Comparison of ENCODE assay signal across 8 mouse cellular contexts in genomic region chr1:21271343-21272055, GRCm38 (mm10). TPM values are rescaled to one million over a fixed set of nuclear protein-coding genes. Genes with fewer than 3 reads are reported as not detected.
DNase-seq lines count a peak whose midpoint lies in the region; ATAC-seq lines count a peak whose summit lies in the region.

No protein-coding gene starts in this region.

- ATAC-seq in embryonic facial prominence, embryonic 13.5 days (ENCODE audit: insufficient number of reproducible peaks, insufficient read depth, low FRiP score, low TSS enrichment, low read depth) = peak; percentile 66; the same call in 1 of the 2 replicates
- ATAC-seq in heart, embryonic 11.5 days (replicated peaks; ENCODE audit: insufficient number of reproducible peaks, low FRiP score, low TSS enrichment) = peak; percentile 41; the same call in 1 of the 2 replicates
- peak; percentile 86 for ATAC-seq in kidney, embryonic 14.5 days (ENCODE audit: low FRiP score, low TSS enrichment)
- peak; percentile 62; the same call in 1 of the 2 replicates for ATAC-seq in limb, embryonic 15.5 days (ENCODE audit: insufficient number of reproducible peaks, low FRiP score, low TSS enrichment, low read depth)
- ATAC-seq in midbrain, embryonic 16.5 days = peak; percentile 72

- peak overlapping the region; percentile 51 for H3K9ac ChIP-seq in embryonic facial prominence, embryonic 13.5 days
- peak overlapping the region; percentile 54 for H3K9ac ChIP-seq in heart, embryonic 11.5 days (ENCODE audit: low read depth, low read length)
- 0 out of 2 replicates have a peak overlapping the region, but pooled peaks have one; percentile 20 for H3K9ac ChIP-seq in kidney, embryonic 14.5 days (ENCODE audit: low read depth, low read length)
- H3K9ac ChIP-seq in limb, embryonic 15.5 days = 0 out of 2 replicates have a peak overlapping the region, but pooled peaks have one; percentile 20
- H3K9ac ChIP-seq in midbrain, embryonic 16.5 days (ENCODE audit: low read depth, low read length) = no peak overlapping the region

- no peaks in the 10 kb centered on the region for H3K36me3 ChIP-seq in embryonic facial prominence, embryonic 13.5 days
- H3K36me3 ChIP-seq in heart, embryonic 11.5 days (ENCODE audit: control insufficient read depth, insufficient read depth, low read length) = no peaks in the 10 kb centered on the region
- H3K36me3 ChIP-seq in kidney, embryonic 14.5 days (ENCODE audit: control insufficient read depth, insufficient read depth, low read length) = no peaks in the 10 kb centered on the region
- no peaks in the 10 kb centered on the region for H3K36me3 ChIP-seq in limb, embryonic 15.5 days
- H3K36me3 ChIP-seq in midbrain, embryonic 16.5 days (ENCODE audit: control insufficient read depth, insufficient read depth, low read length) = no peaks in the 10 kb centered on the region

- no peaks in the 10 kb centered on the region for H3K9me3 ChIP-seq in embryonic facial prominence, embryonic 13.5 days
- no peaks in the 10 kb centered on the region for H3K9me3 ChIP-seq in heart, embryonic 11.5 days (replicated peaks; ENCODE audit: control insufficient read depth, low read length)
- no peaks in the 10 kb centered on the region for H3K9me3 ChIP-seq in kidney, embryonic 14.5 days (ENCODE audit: control insufficient read depth, low read length)
- no peaks in the 10 kb centered on the region for H3K9me3 ChIP-seq in limb, embryonic 15.5 days
- no peaks in the 10 kb centered on the region for H3K9me3 ChIP-seq in midbrain, embryonic 16.5 days (replicated peaks; ENCODE audit: control insufficient read depth, low read length, poor library complexity, severe bottlenecking)

- DNase-seq in 416B (ENCODE audit: low read depth) = peak; percentile 56
- peak; percentile 26 to 55 for DNase-seq in adrenal gland, postnatal 4 days (ENCODE audit: low spot score in 2 of 2)
- peak; percentile 44 to 79 for DNase-seq in spleen, postnatal 10 days (ENCODE audit: low spot score in 2 of 2)

- no peaks in the 10 kb centered on the region for H3K27me3 ChIP-seq in embryonic facial prominence, embryonic 13.5 days
- H3K27me3 ChIP-seq in heart, embryonic 11.5 days (ENCODE audit: control insufficient read depth, insufficient read depth, low read length) = no peaks in the 10 kb centered on the region
- H3K27me3 ChIP-seq in kidney, embryonic 14.5 days (ENCODE audit: control insufficient read depth, insufficient read depth, low read length) = no peaks in the 10 kb centered on the region
- H3K27me3 ChIP-seq in limb, embryonic 15.5 days = no peaks in the 10 kb centered on the region
- no peaks in the 10 kb centered on the region for H3K27me3 ChIP-seq in midbrain, embryonic 16.5 days (ENCODE audit: control insufficient read depth, insufficient read depth, low read depth, low read length)

- H3K4me2 ChIP-seq in embryonic facial prominence, embryonic 13.5 days = peak overlapping the region; percentile 63
- peak overlapping the region; percentile 73 for H3K4me2 ChIP-seq in heart, embryonic 11.5 days
- H3K4me2 ChIP-seq in kidney, embryonic 14.5 days (replicated peaks; ENCODE audit: low read depth, low read length) = peak overlapping the region; percentile 44
- H3K4me2 ChIP-seq in limb, embryonic 15.5 days = peak overlapping the region; percentile 49
- peak overlapping the region; percentile 26 for H3K4me2 ChIP-seq in midbrain, embryonic 16.5 days (ENCODE audit: low read length)

- 17% methylated on average over 18 of the region's 18 CpGs for WGBS in embryonic facial prominence, embryonic 13.5 days
- WGBS in heart, embryonic 11.5 days (ENCODE audit: insufficient replicate concordance) = 21% methylated on average over 18 of the region's 18 CpGs
- WGBS in kidney, embryonic 14.5 days = 22% methylated on average over 18 of the region's 18 CpGs
- 22% methylated on average over 18 of the region's 18 CpGs for WGBS in limb, embryonic 15.5 days
- 23% methylated on average over 18 of the region's 18 CpGs for WGBS in midbrain, embryonic 16.5 days

- no peaks in the 10 kb centered on the region for H3K4me1 ChIP-seq in embryonic facial prominence, embryonic 13.5 days
- no peaks in the 10 kb centered on the region for H3K4me1 ChIP-seq in heart, embryonic 11.5 days (ENCODE audit: control insufficient read depth, insufficient read depth, low read length)
- no peaks in the 10 kb centered on the region for H3K4me1 ChIP-seq in kidney, embryonic 14.5 days (ENCODE audit: control insufficient read depth, insufficient read depth, low read length)
- peaks cover 8% of the 10 kb centered on the region for H3K4me1 ChIP-seq in limb, embryonic 15.5 days
- no peaks in the 10 kb centered on the region for H3K4me1 ChIP-seq in midbrain, embryonic 16.5 days (ENCODE audit: control insufficient read depth, insufficient read depth, low read length)

- H3K4me3 ChIP-seq in embryonic facial prominence, embryonic 13.5 days = peak overlapping the region; percentile 36
- H3K4me3 ChIP-seq in heart, embryonic 11.5 days (ENCODE audit: low read depth, low read length) = peak overlapping the region; percentile 35
- peak overlapping the region; percentile 30 for H3K4me3 ChIP-seq in kidney, embryonic 14.5 days (ENCODE audit: low read length)
- peak overlapping the region; percentile 34 for H3K4me3 ChIP-seq in limb, embryonic 15.5 days
- H3K4me3 ChIP-seq in midbrain, embryonic 16.5 days (ENCODE audit: low read depth, low read length) = peak overlapping the region; percentile 9; the same call in 1 of the 2 replicates

- no peak overlapping the region for H3K27ac ChIP-seq in embryonic facial prominence, embryonic 13.5 days
- H3K27ac ChIP-seq in heart, embryonic 11.5 days (ENCODE audit: low read depth, low read length) = no peak overlapping the region
- H3K27ac ChIP-seq in kidney, embryonic 14.5 days (ENCODE audit: low read depth, low read length) = no peak overlapping the region
- no peak overlapping the region for H3K27ac ChIP-seq in limb, embryonic 15.5 days
- no peak overlapping the region for H3K27ac ChIP-seq in midbrain, embryonic 16.5 days (ENCODE audit: low read length)

RNA-seq across cellular contexts. Expression of gene Gsta3, which starts 31.1 kb away (rescaled TPM):
- 10 to 100 TPM in 1 of 2 experiments, 1 to 10 TPM in 1; 7.8 to 37.1 TPM for total RNA-seq in adrenal gland, postnatal 4 days (2021)
- polyA plus RNA-seq in embryonic facial prominence, embryonic 13.5 days (2015; fragmentation: Nextera tagmentation; extraction: Ambion mirVana) = 3.0 and 3.5 TPM in 2 replicates
- polyA plus RNA-seq in heart, embryonic 11.5 days (2014; fragmentation: Nextera tagmentation; extraction: Ambion mirVana) = 0.47 and 0.58 TPM in 2 replicates
- 9.3 and 10.7 TPM in 2 replicates for polyA plus RNA-seq in kidney, embryonic 14.5 days (2014; fragmentation: Nextera tagmentation; extraction: Ambion mirVana)
- 4.0 and 5.7 TPM in 2 replicates for polyA plus RNA-seq in limb, embryonic 15.5 days (2015; fragmentation: Nextera tagmentation; extraction: Ambion mirVana)
- 0.28 and 1.0 TPM in 2 replicates for polyA plus RNA-seq in midbrain, embryonic 16.5 days (2015; fragmentation: Nextera tagmentation; extraction: Ambion mirVana)

RNA-seq across cellular contexts. Expression of gene Tmem14a, which starts 53.1 kb away (rescaled TPM):
- total RNA-seq in adrenal gland, postnatal 4 days (2021) = 1 to 10 TPM; 7.2 to 9.4 TPM
- 11.1 and 11.7 TPM in 2 replicates for polyA plus RNA-seq in embryonic facial prominence, embryonic 13.5 days (2015; fragmentation: Nextera tagmentation; extraction: Ambion mirVana)
- polyA plus RNA-seq in heart, embryonic 11.5 days (2014; fragmentation: Nextera tagmentation; extraction: Ambion mirVana) = 9.7 and 12.5 TPM in 2 replicates
- 9.3 and 10.3 TPM in 2 replicates for polyA plus RNA-seq in kidney, embryonic 14.5 days (2014; fragmentation: Nextera tagmentation; extraction: Ambion mirVana)
- polyA plus RNA-seq in limb, embryonic 15.5 days (2015; fragmentation: Nextera tagmentation; extraction: Ambion mirVana) = 11.6 TPM in 2 replicates
- 18.8 and 20.7 TPM in 2 replicates for polyA plus RNA-seq in midbrain, embryonic 16.5 days (2015; fragmentation: Nextera tagmentation; extraction: Ambion mirVana)
